Mouse (Mus musculus) heart, adult 2 months (tissue): ENCODE measurements around the gene Rbm19. TPM values are rescaled to one million over a fixed set of nuclear protein-coding genes. Genes with fewer than 3 reads are reported as not detected.

ENCODE experiments used
- DNase-seq, 2 experiments: peaks; one replicate each; pipeline ENCODE4 v3.0.0; 2021
- H3K27ac ChIP-seq: fragments of 200-600 bp; 2 replicates; pipeline ENCODE4 v1.8.1; 2022
- H3K27me3 ChIP-seq: fragments of 200-500 bp; 2 replicates; pipeline ENCODE4 v1.6.1; 2012; ENCODE audit warnings: mild to moderate bottlenecking, low read length, inconsistent platforms, mixed read lengths; ENCODE audit not compliant: control insufficient read depth, insufficient read depth
- H3K36me3 ChIP-seq: fragments of 200-500 bp; 2 replicates; pipeline ENCODE4 v1.6.1; 2012; ENCODE audit warnings: low read length, inconsistent platforms; ENCODE audit not compliant: control insufficient read depth, insufficient read depth
- H3K4me1 ChIP-seq: fragments of 200-500 bp; 2 replicates; pipeline ENCODE4 v1.6.1; 2011; ENCODE audit warnings: low read length; ENCODE audit not compliant: control insufficient read depth, insufficient read depth
- H3K4me3 ChIP-seq: fragments of 200-600 bp; 2 replicates; pipeline ENCODE4 v1.8.1; 2022
- H3K79me2 ChIP-seq: fragments of 200-500 bp; replicated peaks from 2 replicates; pipeline ENCODE4 v1.6.1; 2012; ENCODE audit warnings: mild to moderate bottlenecking, inconsistent platforms, low read length, moderate library complexity, mixed read lengths; ENCODE audit not compliant: control insufficient read depth, insufficient read depth
- H3K9ac ChIP-seq: fragments of 200-500 bp; 2 replicates; pipeline ENCODE4 v1.6.1; 2012; ENCODE audit warnings: low read depth, mild to moderate bottlenecking, control low read depth, inconsistent platforms, low read length, mixed read lengths
- CTCF ChIP-seq: fragments of 200-600 bp; IDR thresholded peaks from 2 replicates; pipeline ENCODE4 v1.8.1; 2022; ENCODE audit warnings: antibody characterized with exemption, mild to moderate bottlenecking, moderate library complexity
- EP300 ChIP-seq: fragments of 200-500 bp; IDR thresholded peaks from 2 replicates; pipeline ENCODE4 v1.6.1; 2011; ENCODE audit warnings: low read depth, low read length, control low read depth; ENCODE audit not compliant: insufficient read depth
- POLR2A ChIP-seq: fragments of 200-500 bp; IDR thresholded peaks from 2 replicates; pipeline ENCODE4 v1.6.1; 2011; ENCODE audit warnings: mild to moderate bottlenecking, low read depth, low read length, control low read depth; ENCODE audit not compliant: insufficient read depth
- WGBS: fragments of 180-500 bp; shearing (Covaris S2); methylation state at CpG from one replicate; pipeline ENCODE4 v1.1.7; 2018; 5-methylcytosine and 5-hydroxymethylcytosine counted together
- intact Hi-C: fragments of 180-260 bp; cut with DNase I; formaldehyde crosslinking; loops from one replicate; pipeline ENCODE4 v1.15.1; 2025
- polyA plus RNA-seq: library from polyadenylated mRNA; depleted of rRNA; stranded (reverse); fragments of >200 nt; gene quantifications from 2 replicates; pipeline ENCODE4 v1.2.3, GENCODE M21; 2012
- total RNA-seq, 2 experiments: library from RNA; stranded (reverse); gene quantifications; 2 replicates each; pipeline ENCODE4 v1.2.3; 2021

The Rbm19 gene
- total and polyA plus RNA-seq, 3 experiments: 11.6 to 22.1 (median 19.6) TPM

DNA sequence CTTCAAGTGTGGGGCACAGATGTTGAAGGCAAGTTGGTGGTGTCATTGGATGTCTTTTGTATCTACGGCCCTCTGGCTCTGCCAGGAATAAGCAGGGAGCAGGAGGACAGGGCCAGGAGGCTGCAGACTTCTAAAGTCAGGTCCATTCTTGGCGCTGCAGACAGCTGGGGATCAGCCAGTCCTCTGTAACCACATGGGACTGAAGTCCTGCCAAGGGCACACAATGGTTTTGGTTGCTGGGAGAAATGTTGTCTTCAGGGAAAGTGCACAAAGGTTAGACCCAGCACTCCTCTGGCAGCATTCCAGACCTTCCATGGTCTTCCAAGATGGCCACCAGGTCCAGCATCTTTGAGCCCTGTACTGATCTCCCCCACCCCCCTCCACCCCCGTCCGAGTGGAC lies 65.1 kb downstream of the Rbm19 start:
- intact Hi-C loops: no loop called here
- H3K79me2 ChIP-seq: no peaks in the 10 kb centered on the region
- H3K36me3 ChIP-seq: no peaks in the 10 kb centered on the region
- H3K27ac ChIP-seq: peak overlapping the region; percentile 53
- H3K4me3 ChIP-seq: no peak overlapping the region
- no peaks in the 10 kb centered on the region for H3K27me3 ChIP-seq
- DNase-seq: peak; percentile 40 to 74
- 54% methylated on average over 4 of the region's 4 CpGs for WGBS
- H3K4me1 ChIP-seq: peaks cover 14% of the 10 kb centered on the region
- no peak overlapping the region for H3K9ac ChIP-seq
- TF ChIP-seq CTCF (no peak), EP300 (0 out of 2 replicates have a peak, but pooled peaks have one; percentile 55), POLR2A (no peak)

DNA sequence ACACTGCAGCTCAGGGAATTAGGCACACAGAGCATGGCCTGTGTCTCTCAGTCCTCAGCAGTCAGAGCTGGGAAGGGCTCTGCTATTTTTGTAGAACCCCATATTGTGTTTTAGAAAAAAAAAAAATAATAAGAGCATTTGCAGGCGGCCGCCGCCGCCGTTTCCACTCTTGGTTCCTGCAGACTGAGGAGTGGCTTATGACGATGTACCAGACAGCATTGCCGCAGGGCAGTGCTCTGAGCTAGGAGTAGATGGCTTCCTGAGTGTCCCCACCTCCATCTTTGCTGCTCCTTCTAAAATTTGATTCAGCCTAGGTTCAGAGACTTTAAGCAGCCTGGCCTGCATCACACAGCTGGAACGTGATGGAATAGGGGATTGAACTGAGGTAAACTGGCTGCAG lies 67.1 kb downstream of the Rbm19 start:
- intact Hi-C loops: no loop called here
- Histone ChIP-seq H3K4me3 (no peak overlapping the region), H3K79me2 (no peaks in the 10 kb centered on the region), H3K36me3 (no peaks in the 10 kb centered on the region), H3K4me1 (peaks cover 14% of the 10 kb centered on the region), H3K9ac (no peak overlapping the region), H3K27ac (peak overlapping the region; percentile 47), H3K27me3 (no peaks in the 10 kb centered on the region)
- 41% methylated on average over 8 of the region's 8 CpGs for WGBS
- no peak for DNase-seq
- TF ChIP-seq EP300: no peak
- no peak for TF ChIP-seq POLR2A
- TF ChIP-seq CTCF: no peak

DNA sequence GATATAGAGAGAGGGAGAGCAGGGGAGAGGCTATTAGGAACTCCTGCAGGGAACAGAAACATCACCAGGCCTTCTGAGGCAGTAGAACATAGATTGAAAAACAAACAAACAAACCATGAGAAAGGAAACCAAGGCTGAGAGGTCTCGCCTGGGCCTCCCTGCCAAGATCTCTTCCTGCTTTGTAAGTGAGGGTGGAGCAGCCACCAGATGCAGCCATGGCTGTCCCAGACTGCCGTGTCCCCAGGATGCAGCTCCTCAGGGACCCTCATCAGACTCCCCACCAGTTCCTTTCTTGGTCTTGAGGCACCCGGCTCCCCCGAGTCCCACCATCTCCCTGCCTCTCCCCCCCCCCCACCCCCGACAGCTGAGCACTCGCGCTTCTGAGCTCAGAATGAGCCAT lies 67.5 kb downstream of the Rbm19 start:
- Histone ChIP-seq H3K4me1 (peaks cover 14% of the 10 kb centered on the region), H3K36me3 (no peaks in the 10 kb centered on the region), H3K27ac (peak overlapping the region; percentile 47), H3K27me3 (no peaks in the 10 kb centered on the region), H3K9ac (no peak overlapping the region), H3K4me3 (no peak overlapping the region), H3K79me2 (no peaks in the 10 kb centered on the region)
- intact Hi-C loops: no loop called here
- TF ChIP-seq POLR2A (no peak), EP300 (no peak), CTCF (no peak)
- DNase-seq: no peak
- 55% methylated on average over 7 of the region's 7 CpGs for WGBS

DNA sequence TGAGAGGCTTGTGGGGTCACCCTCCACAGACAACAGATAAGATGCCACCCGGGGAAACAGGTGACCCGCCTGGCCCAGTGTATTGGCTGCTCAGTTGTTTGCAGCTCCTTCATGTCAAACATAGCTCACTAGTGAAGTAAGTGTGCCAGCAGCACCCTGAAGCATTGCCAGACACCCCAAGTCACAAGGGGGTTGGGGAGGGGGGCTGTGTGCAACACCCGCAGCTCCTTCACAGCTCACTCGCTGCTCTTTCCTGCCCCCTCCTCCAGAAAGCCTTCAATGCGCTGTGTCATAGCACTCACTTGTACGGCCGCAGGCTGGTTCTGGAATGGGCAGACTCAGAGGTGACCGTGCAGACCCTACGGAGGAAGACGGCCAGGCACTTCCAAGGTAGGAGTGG lies 69.7 kb downstream of the Rbm19 start:
- WGBS: 81% methylated on average over 10 of the region's 10 CpGs
- Histone ChIP-seq H3K27me3 (no peaks in the 10 kb centered on the region), H3K79me2 (no peaks in the 10 kb centered on the region), H3K4me3 (no peak overlapping the region), H3K27ac (no peak overlapping the region), H3K9ac (no peak overlapping the region), H3K4me1 (peaks cover 12% of the 10 kb centered on the region), H3K36me3 (no peaks in the 10 kb centered on the region)
- intact Hi-C loops: no loop called here
- DNase-seq: no peak
- TF ChIP-seq EP300: no peak
- TF ChIP-seq POLR2A: no peak
- no peak for TF ChIP-seq CTCF

DNA sequence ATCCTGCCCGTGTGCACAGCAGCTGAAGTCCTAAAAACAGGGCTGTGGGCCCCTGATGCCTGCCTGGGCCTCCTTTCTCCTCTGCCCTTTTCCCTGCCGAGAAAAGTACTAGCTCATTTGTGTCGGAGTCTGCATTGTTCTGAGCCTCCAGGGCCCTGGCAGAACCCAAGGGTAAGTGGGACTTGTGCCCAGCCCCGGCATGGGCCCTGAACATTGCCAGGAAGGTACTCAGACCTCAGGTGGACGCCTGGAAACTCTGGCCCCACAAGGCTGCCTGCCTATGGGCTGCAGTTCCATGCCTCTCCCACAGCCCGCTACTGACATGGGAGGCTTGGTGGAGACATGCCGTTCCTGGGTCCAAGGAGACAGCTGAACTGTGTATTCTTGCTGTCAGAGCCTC lies 72.3 kb downstream of the Rbm19 start:
- H3K4me1 ChIP-seq: peaks cover 2% of the 10 kb centered on the region
- no peak overlapping the region for H3K4me3 ChIP-seq
- H3K27me3 ChIP-seq: no peaks in the 10 kb centered on the region
- no peak overlapping the region for H3K27ac ChIP-seq
- DNase-seq: peak in 1 of 2 experiments; percentile 23
- TF ChIP-seq POLR2A: no peak
- TF ChIP-seq CTCF: no peak
- TF ChIP-seq EP300: no peak
- intact Hi-C loops: no loop called here
- no peaks in the 10 kb centered on the region for H3K79me2 ChIP-seq
- H3K36me3 ChIP-seq: no peaks in the 10 kb centered on the region
- H3K9ac ChIP-seq: no peak overlapping the region
- 48% methylated on average over 7 of the region's 7 CpGs for WGBS

DNA sequence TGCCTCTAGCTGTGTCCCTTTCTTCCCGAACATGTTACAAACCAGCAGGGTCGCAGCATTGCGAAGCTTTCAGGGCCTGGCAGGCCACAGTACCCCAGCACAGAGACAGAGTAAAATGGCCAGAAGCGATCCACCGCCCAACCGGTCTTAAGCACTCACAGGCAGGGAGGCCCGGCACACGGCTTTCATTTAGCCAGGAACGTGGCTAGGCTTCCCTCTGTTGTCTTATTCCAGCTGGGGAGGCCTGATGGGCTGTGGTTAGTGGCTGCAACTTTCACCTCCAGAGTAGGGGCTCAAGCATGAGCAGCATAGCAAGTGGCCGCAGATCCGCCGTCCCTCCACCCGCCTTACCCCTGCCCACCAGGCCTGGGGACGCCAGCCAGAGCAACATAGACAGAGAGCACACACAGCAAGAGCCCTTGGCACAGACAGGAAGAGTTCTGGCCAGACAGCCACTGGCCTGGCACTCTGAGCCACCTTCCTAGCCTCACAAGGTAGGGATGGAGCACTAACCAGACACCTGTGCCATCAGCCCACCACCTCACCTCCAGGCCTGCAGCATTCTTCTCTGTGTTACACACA lies 73.8 kb downstream of the Rbm19 start:
- Histone ChIP-seq H3K27me3 (no peaks in the 10 kb centered on the region), H3K4me3 (no peak overlapping the region), H3K36me3 (no peaks in the 10 kb centered on the region), H3K27ac (no peak overlapping the region), H3K4me1 (peaks cover 5% of the 10 kb centered on the region; the same call in 1 of the 2 replicates), H3K79me2 (no peaks in the 10 kb centered on the region), H3K9ac (no peak overlapping the region)
- intact Hi-C loops: no loop called here
- 95% methylated on average over 14 of the region's 14 CpGs for WGBS
- TF ChIP-seq POLR2A: no peak
- no peak for DNase-seq

DNA sequence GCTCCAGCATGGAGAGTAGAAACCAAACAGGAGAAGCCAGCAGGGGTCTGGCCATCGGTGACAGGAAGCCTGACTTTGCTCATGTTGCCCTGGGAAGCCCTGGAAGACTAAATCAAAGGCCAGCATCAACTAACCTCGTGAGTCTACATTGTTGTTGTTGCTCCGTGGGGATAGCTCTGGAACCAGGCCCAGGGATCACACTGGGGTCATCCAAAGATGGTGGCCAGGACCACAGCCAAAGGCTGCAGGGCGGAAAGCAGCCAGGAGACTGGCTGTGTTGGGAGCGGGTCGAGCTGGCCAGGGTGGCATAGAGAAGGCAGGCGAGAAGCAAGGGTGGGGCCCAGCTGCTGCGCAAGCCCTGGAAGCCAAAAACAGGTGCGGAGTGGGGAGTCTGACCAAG lies 75.4 kb downstream of the Rbm19 start:
- Histone ChIP-seq H3K36me3 (no peaks in the 10 kb centered on the region), H3K9ac (no peak overlapping the region), H3K27me3 (no peaks in the 10 kb centered on the region), H3K4me1 (peaks cover 5% of the 10 kb centered on the region; the same call in 1 of the 2 replicates), H3K4me3 (no peak overlapping the region), H3K27ac (no peak overlapping the region), H3K79me2 (no peaks in the 10 kb centered on the region)
- TF ChIP-seq CTCF (no peak), POLR2A (no peak), EP300 (no peak)
- DNase-seq: no peak
- 64% methylated on average over 9 of the region's 9 CpGs for WGBS
- intact Hi-C loops: no loop called here
